14 mouse cellular contexts compared by ENCODE assay signal in the genomic region with DNA sequence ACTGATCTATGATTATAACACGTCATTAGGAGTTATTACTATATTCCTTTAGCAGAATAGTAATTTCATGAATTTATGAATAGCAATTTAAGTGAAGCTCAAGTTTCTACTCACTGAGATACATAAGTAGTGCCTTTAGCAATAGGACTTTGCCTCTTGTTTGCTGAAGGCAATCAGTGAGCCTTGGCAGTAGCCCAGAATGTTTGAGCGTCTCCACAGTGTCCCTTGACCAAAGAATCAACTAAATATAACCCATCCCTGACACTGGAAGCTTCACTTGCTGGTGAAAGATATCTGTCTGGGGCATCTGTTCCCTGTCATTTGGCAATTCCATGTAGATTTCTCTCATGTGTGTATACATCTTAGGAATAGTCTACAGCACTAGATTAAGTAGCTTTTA.
DNase-seq lines count a peak whose midpoint lies in the region; ATAC-seq and TF ChIP-seq lines count a peak whose summit lies in the region.
"Had no signal": no experiment of that assay in that cellular context is flagged by ENCODE, and none has a peak within 500 bp of the region (broad histone marks: within the 10 kb centered on the region; RNA-seq: fewer than 3 reads in every experiment).

No protein-coding gene starts in this region.

- H3K27me3 ChIP-seq in heart, embryonic 16.5 days (ENCODE audit: control insufficient read depth, insufficient read depth, low read length) = no peaks in the 10 kb centered on the region
- no peaks in the 10 kb centered on the region for H3K27me3 ChIP-seq in intestine, postnatal 0 days (replicated peaks; ENCODE audit: control insufficient read depth, insufficient read depth, low read length)
- H3K27me3 ChIP-seq: heart, embryonic 13.5 days; hindbrain, embryonic 15.5 days; liver, embryonic 13.5 days; Patski had no signal

- no peak overlapping the region for H3K27ac ChIP-seq in heart, embryonic 16.5 days (ENCODE audit: low read length)
- H3K27ac ChIP-seq in intestine, postnatal 0 days (ENCODE audit: low read depth, low read length) = no peak overlapping the region
- H3K27ac ChIP-seq: heart, embryonic 13.5 days; hindbrain, embryonic 15.5 days; liver, embryonic 13.5 days had no signal

- 48% methylated on average over 2 of the region's 2 CpGs for WGBS in heart, embryonic 16.5 days
- WGBS in intestine, postnatal 0 days = 41% methylated on average over 2 of the region's 2 CpGs

- ATAC-seq in heart, embryonic 16.5 days (replicated peaks; ENCODE audit: extremely low read depth, insufficient read depth, low FRiP score) = 0 out of 2 replicates have a peak, but pooled peaks have one; percentile 11
- ATAC-seq in intestine, postnatal 0 days = no peak
- ATAC-seq: midbrain, embryonic 16.5 days; Patski had no signal

- H3K4me3 ChIP-seq in heart, embryonic 16.5 days (ENCODE audit: low read length) = no peak overlapping the region
- H3K4me3 ChIP-seq in intestine, postnatal 0 days (ENCODE audit: low read depth, low read length) = no peak overlapping the region
- H3K4me3 ChIP-seq: heart, embryonic 13.5 days; hindbrain, embryonic 15.5 days; liver, embryonic 13.5 days had no signal

- no peak overlapping the region for H3K4me2 ChIP-seq in heart, embryonic 16.5 days (ENCODE audit: low read depth, low read length)
- H3K4me2 ChIP-seq in intestine, postnatal 0 days (replicated peaks; ENCODE audit: low read depth) = no peak overlapping the region
- H3K4me2 ChIP-seq: heart, embryonic 13.5 days; hindbrain, embryonic 15.5 days; liver, embryonic 13.5 days had no signal

- DNase-seq in gastrocnemius, adult 18-20 months (ENCODE audit: low spot score) = peak; percentile 68
- no peak for DNase-seq in gastrocnemius, postnatal 4 days (ENCODE audit: low spot score in 2 of 2)
- DNase-seq in kidney, postnatal 14 days = peak; percentile 32
- DNase-seq in kidney, postnatal 4 days = no peak
- peak; percentile 60 for DNase-seq in adipocyte (ENCODE audit: low spot score)
- DNase-seq in spleen, postnatal 14 days (ENCODE audit: low spot score in 2 of 2) = no peak
- DNase-seq: liver, embryonic 13.5 days; thymus, postnatal 4 days had no signal

- H3K9me3 ChIP-seq in heart, embryonic 16.5 days (replicated peaks; ENCODE audit: control insufficient read depth, low read length) = 0 out of 2 replicates have a peak, but pooled peaks cover 3% of the 10 kb centered on the region
- 0 out of 2 replicates have a peak, but pooled peaks cover 4% of the 10 kb centered on the region for H3K9me3 ChIP-seq in intestine, postnatal 0 days (ENCODE audit: control insufficient read depth)
- H3K9me3 ChIP-seq: hindbrain, embryonic 15.5 days; liver, embryonic 13.5 days had no signal

- no peak for TF ChIP-seq CTCF in intestine, postnatal 0 days (IDR thresholded peaks at IDR 0.05; ENCODE audit: low read depth)

- no peak overlapping the region for H3K9ac ChIP-seq in heart, embryonic 16.5 days (ENCODE audit: low read length)
- no peak overlapping the region for H3K9ac ChIP-seq in intestine, postnatal 0 days (ENCODE audit: low read depth, low read length)
- H3K9ac ChIP-seq: heart, embryonic 13.5 days; hindbrain, embryonic 15.5 days; liver, embryonic 13.5 days had no signal

- peaks cover 6% of the 10 kb centered on the region for H3K4me1 ChIP-seq in heart, embryonic 16.5 days (ENCODE audit: control insufficient read depth, insufficient read depth, low read length)
- H3K4me1 ChIP-seq in intestine, postnatal 0 days (replicated peaks; ENCODE audit: control insufficient read depth, insufficient read depth, low read length) = no peaks in the 10 kb centered on the region
- H3K4me1 ChIP-seq: hindbrain, embryonic 15.5 days had no signal

- peaks cover 24% of the 10 kb centered on the region for H3K36me3 ChIP-seq in heart, embryonic 16.5 days (ENCODE audit: control insufficient read depth, insufficient read depth)
- H3K36me3 ChIP-seq in intestine, postnatal 0 days (ENCODE audit: control insufficient read depth, insufficient read depth) = peaks cover 28% of the 10 kb centered on the region

Comparison
In these comparisons a context has a peak if more than half of its experiments do, and no peak if none do; other contexts are left out.
1. DNase-seq: peak in gastrocnemius, adult 18-20 months (single experiment), kidney, postnatal 14 days (single experiment) and adipocyte (single experiment); none in gastrocnemius, postnatal 4 days (0 of 2), kidney, postnatal 4 days (0 of 2) and spleen, postnatal 14 days (0 of 2).